Comparison of ENCODE assay signal across 11 mouse cellular contexts in the genomic region with DNA sequence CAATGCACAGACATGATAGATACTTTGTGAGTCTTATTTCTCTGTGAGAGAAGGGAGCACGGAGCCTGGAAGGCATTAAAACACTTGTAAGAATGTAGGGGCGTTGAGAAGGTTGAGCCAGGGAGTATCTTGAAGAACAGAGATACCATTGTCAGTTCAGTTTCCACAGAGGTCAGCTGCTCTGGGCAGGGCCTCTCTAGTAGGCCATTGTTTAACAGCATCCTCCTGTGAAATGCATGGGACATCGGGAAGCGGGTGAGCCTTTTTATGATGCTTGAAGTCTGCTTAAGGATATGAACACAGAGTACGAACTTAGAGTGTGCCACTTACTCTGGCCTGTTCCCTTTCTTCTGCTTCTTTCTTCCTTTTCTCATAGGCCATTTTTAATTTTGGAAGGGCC.
"Had no signal": no experiment of that assay in that cellular context is flagged by ENCODE, and none has a peak within 500 bp of the region (broad histone marks: within the 10 kb centered on the region; RNA-seq: fewer than 3 reads in every experiment).

No protein-coding gene starts in this region.

- H3K4me1 ChIP-seq: limb, embryonic 12.5 days; neural tube, embryonic 12.5 days had no signal

- H3K27ac ChIP-seq: layer of hippocampus, adult 2 months; limb, embryonic 12.5 days; liver, embryonic 14.5 days; neural tube, embryonic 12.5 days had no signal

- H3K36me3 ChIP-seq: limb, embryonic 12.5 days; neural tube, embryonic 12.5 days had no signal

- H3K4me3 ChIP-seq: layer of hippocampus, adult 2 months; limb, embryonic 12.5 days; neural tube, embryonic 12.5 days had no signal

- ATAC-seq: midbrain, embryonic 16.5 days had no signal

- H3K4me2 ChIP-seq: limb, embryonic 12.5 days; neural tube, embryonic 12.5 days had no signal

- H3K9me3 ChIP-seq: limb, embryonic 12.5 days had no signal

- H3K9ac ChIP-seq: limb, embryonic 12.5 days; liver, embryonic 14.5 days; neural tube, embryonic 12.5 days had no signal

- H3K27me3 ChIP-seq: limb, embryonic 12.5 days; neural tube, embryonic 12.5 days had no signal

- DNase-seq: kidney, adult 18-20 months; kidney, postnatal 10 days; kidney, postnatal 4 days; lung, adult 18-20 months; right cerebral cortex, postnatal 14 days; thymus, postnatal 4 days had no signal
